Mouse (Mus musculus) adrenal gland, adult 18-20 months (tissue): ENCODE data around the gene Cited4. TPM values are rescaled to one million over a fixed set of nuclear protein-coding genes. Genes with fewer than 3 reads are reported as not detected.

ENCODE experiments used
- DNase-seq, 2 experiments: peaks; one replicate each; pipeline ENCODE4 v3.0.0; 2021 to 2022; ENCODE audit warnings: low spot score in 2 of 2
- total RNA-seq, 2 experiments: library from RNA; stranded (reverse); gene quantifications; 1 replicate in 1 of 2; 2 replicates in 1 of 2; pipeline ENCODE4 v1.2.3; 2021

Gene Cited4
- total RNA-seq, 2 experiments from 2014 or later: 15.2 to 24.0 TPM

DNA sequence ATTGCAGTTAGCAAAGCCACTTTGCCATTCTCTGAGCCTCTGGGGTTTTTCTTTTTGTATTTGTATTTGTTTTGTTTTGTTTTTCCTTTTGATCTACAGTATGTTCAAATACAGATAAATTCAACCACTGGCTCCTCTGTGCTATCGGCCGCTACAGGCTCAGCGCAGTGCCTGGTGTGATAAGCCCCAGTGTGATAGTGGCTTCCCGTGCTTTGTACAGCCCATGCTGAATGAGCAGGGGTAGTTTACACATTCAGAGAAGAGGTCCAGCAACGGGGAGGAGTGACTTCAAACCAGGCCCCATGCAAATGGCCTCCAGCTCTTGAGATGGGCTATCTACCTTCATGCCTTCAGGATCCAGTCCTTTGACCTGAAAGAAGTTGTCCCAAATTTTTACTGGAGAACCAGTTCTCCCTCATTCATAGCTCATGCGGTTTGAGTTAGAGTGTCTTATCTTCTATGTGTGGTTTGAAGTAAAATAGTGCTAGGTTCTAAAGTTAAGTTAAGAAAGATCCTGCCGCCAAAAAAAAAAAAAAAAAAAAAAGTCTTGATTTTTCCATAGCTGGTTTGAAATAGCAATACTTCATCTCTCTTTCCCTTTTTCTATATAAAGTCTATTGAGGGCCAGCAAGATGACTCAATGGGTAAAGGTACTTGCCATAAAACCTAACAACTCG, 8.5 kb downstream of the Cited4 start:
- no peak for DNase-seq

DNA sequence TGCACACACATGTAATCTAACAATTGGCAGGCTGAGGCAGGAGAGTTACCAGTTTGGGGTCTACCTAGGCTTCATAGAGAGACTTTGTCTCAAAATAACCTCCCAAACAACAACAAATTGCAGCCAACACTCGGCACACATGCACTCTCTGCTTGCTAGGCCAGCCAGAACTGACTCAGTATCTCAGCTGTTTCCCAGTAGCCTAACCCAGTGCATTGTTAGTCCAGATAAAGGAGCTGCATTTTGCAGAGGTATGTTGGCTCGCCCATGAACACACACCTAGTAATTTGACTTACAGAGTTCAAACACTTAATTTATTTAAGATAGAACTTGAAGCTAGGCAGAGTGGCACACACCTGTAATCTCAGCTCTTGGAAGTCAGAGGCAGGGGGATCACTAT, 9.3 kb downstream of the Cited4 start:
- no peak for DNase-seq

DNA sequence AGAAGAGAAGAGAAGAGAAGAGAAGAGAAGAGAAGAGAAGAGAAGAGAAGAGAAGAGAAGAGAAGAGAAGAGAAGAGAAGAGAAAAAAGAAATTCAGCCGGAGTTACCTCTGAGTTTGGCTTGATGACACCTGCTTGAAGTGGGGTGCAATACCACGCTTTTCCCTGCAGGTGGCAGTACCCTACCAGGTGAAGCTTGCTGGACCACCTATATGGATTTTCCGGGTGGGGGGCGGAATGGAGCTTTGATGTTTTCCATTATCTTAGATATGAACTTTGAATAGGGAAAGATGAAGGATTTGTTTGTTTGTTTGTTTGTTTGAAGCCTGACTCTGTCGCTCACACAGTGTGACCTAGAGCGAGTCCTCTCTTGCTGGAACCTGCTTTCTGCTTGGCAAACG, 14.6 kb downstream of the Cited4 start:
- DNase-seq: no peak

DNA sequence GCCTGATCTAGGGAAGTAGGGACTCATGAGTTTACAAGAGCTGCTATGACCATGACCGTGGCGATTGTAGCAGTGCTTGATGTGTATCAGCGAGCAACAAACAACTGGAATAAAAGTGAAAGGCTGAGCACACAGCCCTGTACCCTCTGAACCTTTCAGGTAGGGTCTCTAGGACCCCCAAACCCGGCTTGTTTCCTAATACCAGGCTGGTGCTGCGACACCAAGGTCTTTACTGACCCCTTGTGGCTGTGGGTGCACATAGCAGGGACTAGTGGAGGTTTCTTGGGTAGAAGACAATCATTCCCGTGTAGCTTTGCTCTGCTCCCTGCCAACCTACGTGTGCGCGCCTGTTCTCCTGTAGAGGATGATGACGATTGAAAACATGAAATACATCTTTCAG, 15.8 kb downstream of the Cited4 start:
- peak; percentile 54 to 64 for DNase-seq

DNA sequence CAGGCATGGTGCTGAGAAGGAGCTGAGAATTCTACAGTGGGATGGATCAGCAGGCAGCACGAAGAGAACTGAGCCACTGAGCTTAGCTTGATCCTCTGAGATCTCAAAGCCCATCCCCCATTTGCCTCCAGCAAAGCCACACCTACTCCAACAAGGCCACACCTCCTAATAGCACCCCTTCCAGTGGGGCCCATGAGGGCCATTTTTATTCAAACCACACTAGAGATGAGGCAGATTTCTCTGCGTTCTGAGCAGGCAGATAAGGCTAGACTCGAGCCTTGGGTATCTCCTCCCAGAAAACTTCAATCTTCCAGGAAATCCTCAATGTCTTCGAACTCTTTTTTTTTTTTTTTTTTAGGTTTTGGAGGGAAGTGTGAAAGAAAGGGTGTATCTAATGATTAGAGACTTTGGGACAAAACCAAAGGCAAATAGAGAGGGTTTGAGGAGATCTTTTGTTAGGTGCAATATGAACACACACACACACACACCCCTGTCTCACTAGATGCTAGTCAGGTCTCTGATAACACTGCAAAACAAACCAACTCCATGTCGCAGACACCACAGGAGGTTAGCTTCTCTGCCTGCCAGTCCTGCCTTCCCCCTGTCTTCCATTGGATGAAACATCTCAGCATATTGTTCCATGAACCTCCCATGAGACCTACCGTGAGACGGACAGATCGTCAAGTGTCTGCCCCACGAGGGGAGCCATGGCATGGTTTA, 17.1 kb downstream of the Cited4 start:
- no peak for DNase-seq

DNA sequence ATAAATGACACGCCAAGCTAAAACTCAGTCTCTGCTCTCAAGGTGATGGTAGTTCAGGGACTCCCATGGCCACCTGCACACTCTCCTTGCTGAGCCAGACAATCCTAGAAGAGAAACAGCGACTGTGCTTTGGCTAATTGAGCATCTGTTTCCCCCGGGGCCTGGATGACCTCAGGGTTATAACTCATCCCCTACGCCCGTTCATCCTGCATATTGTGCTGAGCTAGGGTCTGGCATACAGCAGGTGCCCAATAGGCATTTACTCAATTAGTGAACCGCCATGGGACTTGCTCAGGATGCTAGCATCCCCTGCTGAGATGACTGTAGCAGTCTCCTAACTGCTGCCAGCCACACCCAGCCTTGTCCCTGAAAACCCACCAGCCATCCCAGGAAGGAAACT, 20.9 kb downstream of the Cited4 start:
- DNase-seq: no peak

DNA sequence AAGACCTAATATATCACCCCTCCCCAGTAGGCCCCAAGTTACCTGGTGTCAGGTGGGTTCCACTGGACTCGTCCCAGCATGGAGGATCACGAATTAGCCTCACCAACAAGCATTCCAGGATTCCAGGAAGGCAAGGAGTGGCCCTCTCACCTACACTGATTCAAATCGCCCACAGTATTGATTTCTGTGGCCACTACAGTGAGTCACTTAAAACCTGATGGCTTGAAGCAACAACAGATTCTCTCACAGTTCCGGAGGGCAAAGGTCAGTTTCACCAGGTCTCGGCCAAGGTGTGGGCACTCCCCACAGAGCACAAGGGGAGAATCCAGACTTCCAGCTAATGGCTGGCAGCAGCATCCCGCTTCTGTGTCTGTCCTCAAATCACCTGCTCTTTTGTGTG, 22.9 kb downstream of the Cited4 start:
- DNase-seq: no peak

DNA sequence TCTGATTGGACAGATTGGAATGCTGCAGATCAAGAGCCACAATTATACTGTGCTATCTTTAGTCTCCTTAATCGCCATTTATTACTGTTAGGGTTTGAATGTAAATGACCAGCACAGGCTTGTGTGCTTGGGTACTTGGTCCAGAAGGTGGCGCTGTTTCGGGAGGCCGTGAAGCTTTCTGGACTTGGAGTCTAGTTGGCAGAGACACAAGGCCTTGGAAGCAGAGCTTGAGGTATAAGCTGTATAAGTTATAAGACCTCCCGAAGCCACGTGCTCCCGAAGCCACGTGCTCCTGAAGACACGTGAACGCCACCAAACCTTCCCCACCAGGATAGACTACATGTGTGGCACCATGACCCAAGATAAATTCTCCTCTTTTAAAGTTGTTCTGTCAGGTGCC, 26.3 kb downstream of the Cited4 start:
- peak; percentile 64 to 66 for DNase-seq

DNA sequence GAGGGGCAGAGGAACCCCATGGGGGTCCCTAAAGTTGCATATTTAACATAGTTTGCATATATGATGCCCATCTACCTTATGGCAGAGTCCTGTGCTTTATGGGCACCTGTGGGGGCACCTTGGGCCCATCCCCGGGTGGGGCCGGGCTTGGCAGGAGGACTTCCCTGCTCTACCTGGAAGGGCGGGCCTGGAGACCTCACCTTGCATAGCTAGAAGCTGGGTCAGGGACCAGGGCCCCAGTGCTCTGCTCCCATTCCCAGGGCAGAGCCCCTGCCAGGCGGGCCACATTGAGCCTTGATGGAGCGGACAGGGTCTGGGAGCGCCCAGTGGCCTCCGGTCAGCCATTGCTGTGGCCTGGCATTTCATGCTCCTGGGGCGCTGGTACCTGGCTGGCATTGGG, 31.0 kb downstream of the Cited4 start:
- no peak for DNase-seq

DNA sequence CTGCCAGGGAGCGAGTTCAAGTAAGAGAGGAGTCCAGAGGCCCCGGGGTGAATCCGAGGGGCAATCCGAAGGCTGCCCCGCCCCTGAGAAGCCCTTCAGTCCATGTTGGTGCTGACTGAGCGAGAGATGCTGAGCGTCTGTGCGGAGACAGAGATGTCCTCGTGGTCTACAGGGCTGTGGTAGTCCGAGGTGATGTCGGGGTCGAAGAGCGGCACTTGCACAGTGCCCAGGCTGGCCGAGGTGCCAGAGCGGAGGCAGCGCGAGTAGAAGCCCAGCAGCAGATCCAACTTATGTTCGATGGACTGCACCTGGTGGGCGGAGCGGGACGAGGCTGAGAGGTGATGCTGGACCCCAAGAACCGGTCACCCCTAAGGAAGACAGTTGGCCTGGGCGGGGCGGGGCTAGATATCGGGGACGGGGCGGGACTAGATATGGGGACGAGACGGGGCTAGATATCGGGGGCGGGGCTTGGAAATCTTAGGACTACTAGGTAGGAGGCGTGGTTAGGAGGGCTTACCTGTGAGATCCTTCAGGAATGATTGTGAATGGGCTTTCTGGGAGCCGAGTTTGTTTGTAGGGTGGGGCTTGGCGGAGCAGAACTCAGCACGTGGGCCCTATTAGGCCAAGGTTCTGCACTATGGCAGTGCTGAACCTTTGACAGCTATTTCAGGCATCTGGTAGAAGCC, 31.6 kb downstream of the Cited4 start:
- DNase-seq: no peak

DNA sequence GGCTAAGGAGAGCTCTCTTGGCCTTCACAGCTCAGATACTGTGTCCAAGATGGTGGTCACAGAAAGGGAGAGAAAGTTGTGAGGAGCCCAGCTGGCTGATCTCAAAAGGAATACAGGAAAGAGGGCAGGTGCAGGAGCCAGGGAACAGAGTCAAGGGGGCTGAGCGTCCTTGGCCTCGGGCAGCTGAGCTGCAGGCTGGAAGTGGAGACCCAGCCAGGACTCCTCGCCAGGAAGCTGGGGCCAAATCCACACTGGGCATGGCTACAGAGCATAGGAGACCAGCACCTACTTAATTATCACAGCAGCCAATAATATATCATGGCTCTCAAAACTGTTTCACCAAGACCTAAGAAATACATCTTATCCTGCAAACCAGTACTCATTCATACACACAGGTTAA, 34.8 kb downstream of the Cited4 start:
- no peak for DNase-seq

DNA sequence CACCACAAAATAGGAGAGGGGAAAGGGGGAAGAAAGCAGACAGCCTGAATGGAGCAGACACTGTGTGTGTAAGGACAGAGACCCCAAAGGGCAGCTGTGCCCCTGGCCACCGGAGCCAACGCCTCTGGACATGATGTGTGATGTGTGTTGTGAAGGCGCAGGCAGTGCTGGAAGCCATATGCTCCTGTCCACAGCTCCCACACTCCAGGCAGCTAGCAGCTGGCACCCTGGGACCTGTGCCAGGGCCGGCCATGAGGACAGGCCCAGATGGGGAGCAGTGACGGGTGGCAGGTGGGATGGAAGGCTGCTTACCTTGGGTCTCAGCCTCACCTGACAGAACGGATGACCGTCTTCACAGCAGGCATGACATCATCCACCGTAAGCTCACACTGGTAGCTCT, 35.7 kb downstream of the Cited4 start:
- no peak for DNase-seq

DNA sequence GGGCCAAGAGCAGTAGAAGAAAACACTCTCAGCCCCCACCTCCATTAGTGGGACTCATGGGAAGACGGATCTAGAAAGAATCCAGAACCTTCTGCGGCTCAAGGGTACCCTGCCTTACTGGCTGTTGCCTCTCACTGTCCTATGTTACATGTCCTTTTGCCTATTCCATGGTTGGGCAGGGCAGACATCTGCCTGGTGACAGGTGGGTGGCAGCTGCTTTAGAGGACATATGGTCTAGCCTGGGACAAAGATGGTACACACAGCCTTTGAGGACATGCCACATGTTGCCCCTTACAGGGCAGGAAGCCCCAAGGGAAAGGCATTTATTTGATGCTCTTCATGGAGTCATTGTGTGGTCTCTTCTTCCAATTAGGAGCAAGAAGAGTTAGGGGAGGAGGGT, 36.1 kb downstream of the Cited4 start:
- no peak for DNase-seq

DNA sequence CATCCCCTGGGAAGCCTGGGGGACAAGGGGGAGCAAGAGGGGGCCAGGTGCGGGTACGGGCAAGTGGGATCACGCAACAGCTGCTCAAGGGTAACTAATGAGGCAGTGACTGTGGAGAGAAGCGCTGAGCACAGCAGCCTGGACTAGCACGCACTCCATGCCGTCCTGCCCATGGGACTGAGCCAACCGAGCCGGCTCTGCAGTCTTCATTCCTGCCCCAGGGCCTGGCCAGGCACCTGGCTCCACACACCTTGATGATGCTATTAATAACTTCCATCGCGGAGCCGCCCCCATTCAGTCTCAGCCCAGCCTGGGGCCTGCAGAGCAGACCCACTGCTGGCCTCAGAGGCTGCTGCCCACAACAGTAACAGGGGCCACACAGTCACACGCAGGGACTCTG, 45.9 kb downstream of the Cited4 start:
- DNase-seq: no peak

DNA sequence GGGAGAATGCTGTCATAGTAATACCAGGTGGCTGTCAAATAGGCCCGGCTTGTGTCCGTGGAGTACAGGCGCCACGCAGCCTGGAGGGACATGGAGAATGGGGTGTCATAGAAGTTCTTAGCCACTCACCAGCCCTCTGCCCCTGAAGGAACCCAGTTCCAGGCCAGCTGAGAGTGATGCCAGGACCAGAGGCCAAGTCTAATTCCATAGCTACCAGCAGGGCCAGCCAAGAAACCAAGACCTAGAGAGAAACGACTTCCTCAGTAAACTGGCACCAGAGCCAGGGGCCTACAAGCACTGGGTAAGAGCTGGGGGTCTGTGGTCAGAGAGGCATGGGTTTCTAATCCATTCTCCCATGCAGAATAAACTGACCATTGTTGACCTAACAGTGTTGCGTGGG, 46.6 kb downstream of the Cited4 start:
- DNase-seq: no peak

DNA sequence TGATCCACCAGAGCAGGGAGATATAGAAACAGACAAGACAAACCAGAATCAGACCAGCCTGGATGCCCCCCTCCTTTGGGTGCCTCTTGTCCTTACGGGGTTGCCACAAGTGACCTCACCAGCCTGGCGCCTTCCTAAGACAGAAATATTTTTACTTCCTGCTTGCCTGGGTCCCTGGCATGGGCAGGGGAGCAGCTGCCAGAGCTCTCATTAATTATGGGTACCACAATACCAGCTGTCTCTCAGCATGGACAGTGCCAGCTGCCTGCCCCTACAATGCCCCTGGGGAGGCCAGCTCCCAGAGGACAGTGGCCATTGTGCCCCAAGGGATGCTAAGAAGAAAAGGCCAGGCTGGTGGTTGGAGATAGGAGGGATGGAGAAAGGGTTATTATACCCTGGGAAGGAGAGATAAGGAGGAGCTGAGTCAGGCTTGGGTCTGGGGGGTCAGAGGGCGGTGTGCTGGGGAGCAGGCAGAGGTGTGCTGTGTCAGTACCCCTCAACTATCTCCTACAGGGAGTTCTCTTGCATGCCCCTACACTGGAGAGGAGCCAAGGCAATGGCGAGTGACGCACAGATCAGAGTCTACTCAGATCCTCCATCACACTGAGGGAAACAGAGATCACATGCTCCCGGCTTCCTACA, 47.6 kb downstream of the Cited4 start:
- no peak for DNase-seq

DNA sequence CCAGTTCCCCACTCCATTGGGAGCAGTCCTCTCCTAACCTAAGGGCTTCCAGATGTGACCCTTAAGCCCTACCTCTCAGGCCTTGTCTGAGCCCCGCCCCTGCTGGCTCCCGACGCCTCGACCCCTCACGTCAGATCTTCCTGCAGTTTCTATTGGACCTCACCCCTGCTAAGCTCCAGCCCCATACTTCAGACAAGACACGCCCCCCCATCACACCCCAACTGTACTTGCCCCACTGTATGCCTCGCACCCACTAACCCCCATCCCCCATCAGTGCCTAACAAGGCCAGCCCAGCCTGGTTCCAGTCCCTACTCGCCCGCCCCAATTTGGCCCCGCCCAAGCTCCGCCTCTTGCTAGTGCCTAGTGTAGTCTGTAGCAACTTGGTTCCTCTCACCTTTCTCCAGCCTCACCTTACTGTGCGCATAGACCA, 49.8 kb downstream of the Cited4 start:
- DNase-seq: peak; percentile 59 to 69

DNA sequence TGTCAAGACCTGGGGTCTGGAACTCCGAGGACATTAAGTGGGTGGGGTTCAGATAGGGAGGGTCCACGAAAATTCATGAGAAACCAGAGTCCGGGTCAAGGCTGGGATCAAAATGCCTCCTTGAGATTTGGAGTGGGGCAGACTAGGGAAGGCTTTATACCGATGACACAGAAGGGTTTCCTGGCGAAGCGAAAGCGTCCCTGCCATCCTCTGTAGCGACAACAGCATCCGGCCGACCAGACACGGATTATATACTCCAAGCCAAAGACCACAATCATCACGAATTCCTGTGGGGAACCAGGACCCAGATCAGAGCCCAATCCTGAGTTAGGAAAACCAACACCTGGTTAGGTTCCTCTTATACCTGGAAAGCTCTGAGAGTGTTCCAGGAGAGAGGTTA, 50.4 kb downstream of the Cited4 start:
- no peak for DNase-seq
